Mouse (Mus musculus) brown adipose tissue, adult 24 weeks (tissue): ENCODE results near the gene Rhebl1. TPM values are rescaled to one million over a fixed set of nuclear protein-coding genes. Genes with fewer than 3 reads are reported as not detected.
A peak's percentile ranks its signal among the peaks of the same experiment; 100 is the strongest.

Experiments
- H3K27ac ChIP-seq: fragments of 200-500 bp; replicated peaks from 2 replicates; pipeline ENCODE4 v1.5.1; 2012; ENCODE audit warnings: low read depth, mild to moderate bottlenecking, low read length
- H3K4me1 ChIP-seq: fragments of 200-500 bp; 2 replicates; pipeline ENCODE4 v1.6.1; 2012; ENCODE audit warnings: low read length, mixed read lengths; ENCODE audit not compliant: control insufficient read depth, insufficient read depth, insufficient read length
- H3K4me3 ChIP-seq: fragments of 200-500 bp; 2 replicates; pipeline ENCODE4 v1.5.1; 2012; ENCODE audit warnings: low read depth, mild to moderate bottlenecking, low read length, moderate library complexity; ENCODE audit not compliant: insufficient read depth
- polyA plus RNA-seq: library from polyadenylated mRNA; stranded (reverse); fragments of >200 nt; gene quantifications from 2 replicates; pipeline ENCODE4 v1.2.4, GENCODE M21; 2012; ENCODE audit not compliant: missing spikeins, insufficient read depth, insufficient read length

Rhebl1 gene
- polyA plus RNA-seq, 1 experiment: not detected

DNA sequence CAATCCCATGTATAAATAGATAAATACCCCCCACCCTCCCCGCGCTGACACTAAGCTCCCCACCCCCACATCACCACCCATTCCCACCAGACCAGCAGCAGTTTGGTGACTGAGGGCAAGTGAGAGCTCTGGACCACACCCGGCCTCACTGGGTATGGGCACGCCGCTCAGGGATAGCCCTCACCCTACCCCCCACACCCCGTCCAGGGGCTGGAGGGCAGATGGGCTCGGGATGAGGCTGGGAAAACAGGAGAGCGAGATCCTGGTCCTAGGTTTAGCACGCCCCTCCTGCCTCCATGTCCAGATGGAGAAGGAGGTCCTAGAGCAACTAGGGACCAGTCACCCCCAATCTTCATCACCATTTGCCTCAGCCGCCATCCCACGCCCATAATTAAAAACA, 61.1 kb downstream of the Rhebl1 start:
- Histone ChIP-seq H3K4me1 (no peaks in the 10 kb centered on the region), H3K4me3 (no peak overlapping the region), H3K27ac (no peak overlapping the region)

DNA sequence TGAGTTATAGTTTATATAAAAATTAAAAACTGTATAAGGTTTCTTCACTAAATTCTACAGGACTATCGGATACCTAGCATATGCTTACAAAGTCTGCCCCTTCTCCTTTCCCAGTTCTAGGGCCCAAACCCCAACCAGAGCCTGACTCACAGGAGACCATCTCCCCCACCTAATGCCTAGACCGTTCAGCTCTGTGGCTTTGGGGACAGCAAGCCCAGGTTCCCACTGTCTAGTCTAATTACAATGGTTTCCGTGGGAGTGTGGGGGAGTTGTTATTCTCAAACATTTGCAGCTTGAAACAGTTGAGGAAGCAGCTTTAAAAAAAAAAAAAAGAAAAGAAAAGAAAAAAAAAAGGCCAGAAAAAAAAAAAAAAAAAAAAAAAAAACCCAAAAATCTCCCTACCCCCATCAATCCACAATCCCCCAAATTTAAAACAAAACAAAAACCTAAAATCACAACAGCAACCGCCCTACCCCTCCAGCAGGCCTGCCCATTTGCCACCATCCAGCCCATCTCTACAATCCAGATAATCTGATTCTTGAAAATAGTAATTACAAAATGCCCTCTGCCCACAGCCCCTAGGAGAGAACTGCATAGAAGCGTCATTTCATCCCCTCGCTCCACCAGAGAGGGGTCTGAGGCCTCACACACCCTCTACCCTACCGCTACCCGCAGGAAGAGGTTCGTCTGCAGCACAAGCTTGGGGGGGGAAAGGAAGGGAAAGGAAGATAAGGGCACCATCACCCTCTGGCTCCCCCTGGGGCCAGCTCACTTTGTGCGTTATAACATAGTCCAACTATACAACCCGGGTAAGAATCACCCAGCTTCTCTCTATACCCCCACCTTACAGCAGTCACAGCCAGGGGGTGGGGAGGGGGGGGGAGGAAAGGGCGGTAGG, 61.9 kb downstream of the Rhebl1 start:
- no peaks in the 10 kb centered on the region for H3K4me1 ChIP-seq
- no peak overlapping the region for H3K4me3 ChIP-seq
- H3K27ac ChIP-seq: peak overlapping the region; percentile 64

DNA sequence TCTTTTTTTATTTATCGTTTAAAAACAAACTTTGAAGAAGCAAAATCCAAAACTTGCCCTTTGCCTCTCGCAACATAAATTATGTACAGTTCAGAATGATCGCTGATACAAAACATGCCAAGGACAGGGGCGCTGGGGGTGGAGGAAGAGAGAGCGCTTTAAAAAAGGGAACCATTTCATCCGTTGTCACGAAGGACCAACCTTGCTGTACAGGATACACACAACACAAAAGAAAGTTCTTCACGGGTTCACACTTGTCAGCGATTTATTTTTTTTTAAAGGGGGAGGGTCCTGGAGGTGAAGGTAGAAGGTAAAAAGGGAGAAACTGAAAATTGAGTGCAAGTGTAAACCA, 62.7 kb downstream of the Rhebl1 start:
- Histone ChIP-seq H3K4me3 (peak overlapping the region; percentile 55), H3K4me1 (no peaks in the 10 kb centered on the region), H3K27ac (peak overlapping the region; percentile 96)

GRCm38 (mm10) chr15:98830736-98831683, 63.3 kb downstream of the Rhebl1 start, which contains the start of gene Prkag1:
Gene Prkag1 (minus strand): TSS chr15:98831521.
- peak within 1 kb of the TSS; percentile 77 for H3K4me3 ChIP-seq
- H3K27ac ChIP-seq: peak within 1 kb of the TSS; percentile 96
- H3K4me1 ChIP-seq: no peaks in the 10 kb centered on the region

Other genes with a start within 250 kb of the Rhebl1 start
- gene Ddx23, start 231.6 kb downstream of the Rhebl1 start, polyA plus RNA-seq: 28.1 and 50.7 TPM in 2 replicates
- 1.7 and 1.8 TPM in 2 replicates for gene Rnd1, start 217.1 kb downstream of the Rhebl1 start, polyA plus RNA-seq
- gene Ccdc65, start 186.3 kb downstream of the Rhebl1 start, polyA plus RNA-seq: not detected in 2 replicates
- 1.9 TPM in 1 of 2 replicates, not detected in the other for gene Fkbp11, start 166.3 kb downstream of the Rhebl1 start, polyA plus RNA-seq
- gene Arf3, start 131.3 kb downstream of the Rhebl1 start, polyA plus RNA-seq: 25.8 and 32.2 TPM in 2 replicates
- 0.83 and 0.95 TPM in 2 replicates for gene Wnt10b, start 116.4 kb downstream of the Rhebl1 start, polyA plus RNA-seq
- gene Wnt1, start 104.7 kb downstream of the Rhebl1 start, polyA plus RNA-seq: not detected in 2 replicates
- not detected in 2 replicates for gene Ddn, start 85.0 kb downstream of the Rhebl1 start, polyA plus RNA-seq
- 65.2 and 99.5 TPM in 2 replicates for gene Prkag1, start 63.0 kb downstream of the Rhebl1 start, polyA plus RNA-seq
- gene Kmt2d, start 23.3 kb downstream of the Rhebl1 start, polyA plus RNA-seq: 11.1 and 15.1 TPM in 2 replicates
- 0.40 and 0.46 TPM in 2 replicates for gene Dhh, start 4.0 kb upstream of the Rhebl1 start, polyA plus RNA-seq
- 6.0 and 6.3 TPM in 2 replicates for gene Lmbr1l, start 23.7 kb upstream of the Rhebl1 start, polyA plus RNA-seq
- gene Tuba1b, start 40.0 kb upstream of the Rhebl1 start, polyA plus RNA-seq: 520 and 550 TPM in 2 replicates
- not detected in 2 replicates for gene Gm49450, start 59.0 kb upstream of the Rhebl1 start, polyA plus RNA-seq
- 125 and 132 TPM in 2 replicates for gene Tuba1a, start 59.2 kb upstream of the Rhebl1 start, polyA plus RNA-seq
- gene Tuba1c, start 135.4 kb upstream of the Rhebl1 start, polyA plus RNA-seq: 10.3 and 28.1 TPM in 2 replicates
- gene Prph, start 160.6 kb upstream of the Rhebl1 start, polyA plus RNA-seq: not detected in 2 replicates
- not detected in 2 replicates for gene Troap, start 180.0 kb upstream of the Rhebl1 start, polyA plus RNA-seq
- gene C1ql4, start 193.3 kb upstream of the Rhebl1 start, polyA plus RNA-seq: not detected in 2 replicates
- 6.8 and 9.6 TPM in 2 replicates for gene Dnajc22, start 198.6 kb upstream of the Rhebl1 start, polyA plus RNA-seq
- gene Spats2, start 231.4 kb upstream of the Rhebl1 start, polyA plus RNA-seq: 8.5 and 10.9 TPM in 2 replicates